Mouse (Mus musculus) thymus, postnatal 10 days (tissue): ENCODE results near the gene Ahdc1.

Experiments used
- DNase-seq, 2 experiments: peaks; one replicate each; pipeline ENCODE4 v3.0.0; 2021; ENCODE audit warnings: low spot score in 2 of 2

The Ahdc1 gene

GRCm38 (mm10) chr4:133039116-133039819 is 28.2 kb downstream of the Ahdc1 start:
- no peak for DNase-seq

DNA sequence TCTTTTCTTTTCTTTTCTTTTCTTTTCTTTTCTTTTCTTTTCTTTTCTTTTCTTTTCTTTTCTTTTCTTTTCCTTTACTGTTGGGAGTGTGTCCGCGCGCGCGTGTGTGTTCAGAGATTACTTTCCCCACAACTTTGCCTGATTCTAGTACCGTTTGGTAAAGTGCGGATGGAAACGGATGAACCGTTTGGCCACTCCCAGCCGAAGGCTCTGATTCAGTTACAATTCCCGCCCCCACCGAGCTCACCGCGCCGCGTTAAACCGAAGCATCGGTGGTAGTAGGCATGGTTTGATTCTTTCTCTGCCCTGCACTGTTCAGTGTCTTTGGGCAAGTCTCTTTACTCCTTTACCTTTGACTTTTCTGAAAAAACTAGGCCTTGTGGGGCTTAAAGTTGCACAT is 28.8 kb downstream of the Ahdc1 start:
- no peak for DNase-seq

DNA sequence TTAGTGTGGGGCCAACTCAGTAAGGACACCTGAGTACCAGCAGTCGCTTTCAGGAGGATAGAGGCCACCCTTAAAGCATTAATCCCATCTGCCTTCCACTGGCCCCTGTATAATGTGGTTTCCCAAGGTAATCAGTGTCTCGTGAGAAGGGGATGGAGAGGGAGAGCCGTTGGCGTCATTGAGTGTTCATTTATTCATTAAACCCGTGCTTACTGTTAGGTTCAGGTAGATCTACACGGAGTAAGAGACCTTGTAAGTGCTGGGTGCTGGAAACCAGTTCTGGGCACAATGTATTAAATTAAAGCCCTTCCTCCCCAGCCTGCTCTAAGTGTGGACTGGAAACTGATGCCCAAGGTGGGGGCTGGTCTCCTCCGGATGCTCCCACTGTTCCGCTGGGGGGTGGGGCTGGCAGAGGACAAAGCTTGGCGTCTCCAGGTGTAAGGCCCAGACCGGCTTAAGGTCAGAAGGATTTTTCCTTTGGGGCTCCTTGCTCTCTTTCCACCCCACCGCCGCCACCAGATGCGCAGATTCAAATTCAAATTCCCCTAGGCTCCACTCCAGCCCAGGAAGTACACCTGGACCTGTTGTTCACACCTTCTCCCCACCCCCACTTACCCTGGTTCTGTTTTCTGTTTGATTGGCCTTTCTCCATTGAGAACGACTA is 29.3 kb downstream of the Ahdc1 start:
- no peak for DNase-seq

DNA sequence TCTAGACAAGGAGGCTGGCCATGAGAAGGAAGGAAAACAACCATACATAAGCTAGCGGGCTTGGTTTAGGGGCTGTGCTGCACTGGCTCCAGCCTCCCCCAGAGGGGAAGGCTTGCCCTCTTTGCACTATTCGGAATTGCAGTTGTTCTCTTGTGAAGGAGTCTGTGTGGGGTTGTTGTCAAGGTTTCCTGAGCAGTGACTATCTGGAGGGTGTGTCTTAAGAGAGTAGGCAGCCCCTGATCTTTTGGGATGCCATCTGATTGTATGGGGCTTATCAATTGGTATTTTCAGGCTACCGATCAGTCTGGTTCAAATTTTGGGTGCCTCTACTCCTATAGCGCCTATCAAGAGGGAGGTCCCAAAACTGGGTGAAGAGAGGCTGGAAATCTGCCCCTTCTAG is 31.2 kb downstream of the Ahdc1 start:
- no peak for DNase-seq

GRCm38 (mm10) chr4:133042651-133043635 is 31.9 kb downstream of the Ahdc1 start:
- DNase-seq: no peak

GRCm38 (mm10) chr4:133043798-133044646 is 33.0 kb downstream of the Ahdc1 start:
- DNase-seq: no peak

- no peak for DNase-seq
Observed at GRCm38 (mm10) chr4:133044647-133045094, 33.6 kb downstream of the Ahdc1 start.

- no peak for DNase-seq
Observed at GRCm38 (mm10) chr4:133045771-133046474, 34.9 kb downstream of the Ahdc1 start.

DNA sequence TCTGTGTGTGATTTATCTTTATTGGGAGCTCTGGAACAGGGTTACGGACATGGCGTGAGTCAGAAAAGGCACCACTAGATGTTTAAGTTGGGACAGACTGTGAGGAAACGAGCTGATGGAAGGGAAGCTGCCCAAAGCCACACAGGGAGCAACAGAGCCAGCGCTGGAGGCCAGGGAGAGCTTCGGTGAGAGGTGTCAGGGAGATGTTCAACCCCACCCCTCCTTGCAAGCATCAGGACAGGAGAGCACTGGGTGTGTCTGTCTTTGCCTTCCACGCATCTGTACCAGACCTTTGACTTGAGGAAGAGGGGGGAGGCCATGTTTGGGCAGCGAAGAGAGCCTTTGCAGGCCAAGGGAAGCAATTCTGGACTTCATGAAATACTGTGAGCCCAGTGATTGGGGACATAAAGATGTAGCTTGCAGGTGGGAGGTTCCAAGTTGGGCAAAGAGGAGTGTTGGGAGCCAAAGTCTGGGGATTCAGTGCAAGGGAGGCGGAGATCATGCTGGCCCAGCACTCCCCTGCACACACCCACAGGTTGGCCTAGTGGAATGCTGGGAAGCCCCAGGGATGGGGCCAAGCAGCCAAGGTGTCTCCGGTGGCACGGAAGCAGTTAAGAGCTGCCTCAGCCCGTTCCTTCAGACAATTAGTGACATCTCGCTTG is 35.8 kb downstream of the Ahdc1 start:
- no peak for DNase-seq

- DNase-seq: no peak
Observed at GRCm38 (mm10) chr4:133047353-133048105, 36.5 kb downstream of the Ahdc1 start.

DNA sequence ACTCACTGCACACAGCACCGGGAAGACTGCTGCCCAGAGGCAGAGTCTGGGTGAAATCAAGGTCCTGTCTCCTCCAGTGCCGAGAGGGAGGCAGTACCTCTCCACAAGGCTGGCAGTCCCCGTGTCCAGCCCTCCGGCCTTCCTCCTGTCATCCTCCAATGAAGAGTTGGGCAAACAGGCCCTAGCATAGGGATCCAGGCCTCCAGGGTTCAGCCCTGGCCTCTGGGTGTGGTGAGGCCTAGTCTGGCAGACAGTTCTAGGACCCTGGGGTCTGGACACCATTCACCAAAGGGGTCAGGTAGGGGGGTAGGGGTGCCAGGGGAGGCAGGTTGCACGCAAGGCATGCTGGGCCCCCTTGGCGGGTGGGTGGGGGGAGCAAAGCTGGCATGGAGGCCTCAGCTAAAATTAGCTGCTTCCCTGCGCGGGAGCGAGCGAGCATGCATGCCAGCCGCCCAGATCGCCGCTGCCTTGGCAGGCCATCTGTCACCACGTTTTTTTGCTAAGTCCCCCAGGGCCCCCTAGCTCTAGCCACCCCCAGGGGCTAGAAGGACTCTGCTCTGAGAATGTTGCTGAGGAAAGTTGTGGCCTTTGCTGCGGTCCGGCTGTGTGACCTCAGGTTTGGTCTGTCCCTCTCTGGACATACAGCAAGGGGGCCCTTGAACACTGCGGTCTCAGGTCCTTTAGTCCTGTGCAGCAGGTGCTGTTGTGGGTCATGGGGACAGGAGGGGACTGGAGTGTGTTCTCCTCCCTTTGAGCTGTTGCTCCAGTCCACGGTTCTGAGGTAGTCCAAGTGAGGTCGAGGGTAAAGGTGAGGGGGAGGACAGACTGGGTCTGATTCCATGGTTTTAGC is 38.2 kb downstream of the Ahdc1 start:
- no peak for DNase-seq

DNA sequence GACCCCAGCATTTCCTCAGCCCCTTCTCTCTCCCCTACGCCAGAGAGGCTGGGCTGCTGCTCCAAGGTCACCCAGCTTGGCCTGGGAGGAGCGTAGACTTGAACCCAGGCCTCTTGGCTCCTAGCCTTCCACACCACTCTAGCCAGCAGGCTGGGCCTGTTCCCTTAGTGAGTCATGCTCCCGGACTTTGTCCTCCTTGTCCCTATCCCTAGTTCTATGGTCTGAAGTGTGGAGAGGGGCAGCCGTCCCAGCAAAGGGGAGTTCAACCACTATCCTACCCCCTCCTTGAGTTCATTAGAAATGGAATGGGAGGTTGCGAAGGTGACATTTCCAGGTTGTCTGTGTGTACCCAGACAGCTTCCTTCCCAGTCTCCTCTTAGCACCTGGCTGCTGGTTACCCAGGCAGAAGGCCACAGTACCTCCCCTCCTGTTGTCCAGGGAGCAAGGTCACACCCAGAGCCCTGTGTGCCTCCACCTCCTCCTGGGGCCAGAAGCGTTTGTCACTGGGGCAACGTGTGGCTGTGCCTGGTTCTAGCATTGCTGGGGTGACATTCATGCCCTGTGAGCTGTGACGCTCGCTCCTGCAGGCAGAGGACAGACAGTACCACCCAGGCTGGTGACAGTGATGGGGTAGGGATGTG is 39.3 kb downstream of the Ahdc1 start:
- no peak for DNase-seq

DNA sequence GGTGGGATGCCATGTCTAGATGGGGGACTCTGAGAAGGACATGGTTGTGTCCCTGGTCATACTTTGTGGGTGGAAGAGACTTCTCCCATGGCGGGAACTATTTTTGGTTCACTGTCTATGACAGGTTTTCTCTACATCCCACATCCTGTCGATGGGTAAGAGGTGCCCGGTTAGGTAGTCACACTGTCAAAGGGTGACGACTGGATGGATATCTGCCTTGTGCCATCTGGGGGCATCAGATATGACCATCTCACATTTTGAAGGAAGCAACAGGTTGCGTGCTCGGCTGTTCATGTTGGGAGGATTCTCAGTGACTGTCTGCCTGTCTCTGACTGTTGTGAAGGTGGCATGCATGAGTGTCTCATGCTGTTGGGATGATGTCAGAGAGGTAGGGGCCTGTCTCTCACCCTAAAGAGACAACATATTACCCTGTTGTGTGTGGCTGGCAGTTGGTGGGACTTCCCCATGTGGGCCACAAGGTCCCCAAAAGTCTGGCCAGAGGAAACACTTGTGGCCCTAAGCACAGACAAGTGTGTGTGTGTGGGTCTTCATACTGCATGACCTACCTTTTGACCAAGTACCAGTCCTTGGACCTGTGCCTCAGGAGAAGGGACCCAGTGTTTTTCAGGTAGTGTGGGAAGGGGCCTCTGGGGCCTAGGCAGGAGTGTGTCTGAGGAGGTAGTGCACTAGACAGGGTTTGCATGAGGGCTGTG is 39.9 kb downstream of the Ahdc1 start:
- no peak for DNase-seq

- DNase-seq: no peak
Observed at GRCm38 (mm10) chr4:133051550-133051865, 40.4 kb downstream of the Ahdc1 start.

DNA sequence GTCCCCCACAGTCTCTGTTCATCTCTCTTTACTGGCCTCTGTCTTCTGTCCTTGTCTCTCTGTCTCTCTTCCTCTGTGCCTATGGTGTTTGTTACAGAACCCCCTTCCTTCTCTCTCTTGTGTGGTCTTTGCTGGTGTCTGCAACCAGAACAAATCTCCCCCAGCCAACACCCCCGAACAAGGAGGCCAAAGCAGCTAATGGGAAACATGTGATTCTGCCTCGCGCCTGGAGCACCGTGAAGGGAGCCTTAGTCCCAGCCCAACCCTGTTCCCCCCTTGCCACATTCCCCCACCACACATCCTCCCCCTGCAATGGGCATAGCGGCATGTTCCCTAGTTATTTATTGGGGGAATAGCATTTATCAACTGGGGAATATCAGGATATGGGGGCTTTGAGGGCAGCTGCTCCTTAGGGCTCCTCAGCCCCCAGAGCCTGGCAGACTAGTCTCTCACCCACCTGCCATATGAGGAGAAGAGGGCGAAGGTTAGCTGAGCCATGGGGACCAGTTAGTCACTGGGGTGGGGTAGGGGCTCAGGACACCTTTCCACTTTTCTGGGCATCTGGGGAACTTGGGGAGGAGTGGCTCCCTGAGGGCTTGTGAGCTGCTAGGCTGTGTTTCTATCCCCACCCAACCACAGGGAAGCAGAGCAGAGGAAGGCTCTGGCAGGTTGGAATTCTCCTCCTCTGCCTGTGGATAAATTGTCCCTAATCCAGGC is 41.1 kb downstream of the Ahdc1 start:
- DNase-seq: no peak

DNA sequence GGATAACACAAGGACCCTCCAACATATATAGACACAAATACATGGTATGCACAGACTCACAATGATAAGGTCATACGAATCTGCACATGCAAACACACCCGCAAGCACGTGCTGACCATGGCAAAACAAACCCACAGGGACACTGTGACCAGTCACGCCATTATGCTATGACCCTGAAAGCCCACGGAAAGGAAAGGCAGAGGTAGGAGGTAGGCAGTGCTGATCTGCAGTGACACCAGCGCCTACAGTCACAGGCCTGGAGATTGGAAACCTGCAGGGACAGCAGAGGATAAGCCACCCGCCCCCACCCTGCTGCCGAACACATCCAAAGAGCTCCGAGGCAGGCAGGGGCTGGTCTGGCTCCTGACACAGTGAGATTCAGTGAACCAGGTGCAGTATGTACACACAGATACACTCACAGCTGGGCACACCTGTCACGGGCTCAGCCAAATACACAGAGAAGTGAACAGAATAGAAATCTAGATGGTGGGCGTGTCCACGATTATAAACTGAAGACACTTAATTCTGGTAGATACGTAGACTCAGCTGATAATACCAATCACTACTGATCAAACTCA is 42.0 kb downstream of the Ahdc1 start:
- DNase-seq: no peak
